8 mouse cellular contexts compared by ENCODE assay signal in genomic region chr8:54780134-54780942, GRCm38 (mm10).
DNase-seq lines count a peak whose midpoint lies in the region; ATAC-seq and TF ChIP-seq lines count a peak whose summit lies in the region.

No protein-coding gene starts in this region.

- peak overlapping the region; percentile 51 for H3K4me3 ChIP-seq in forebrain, embryonic 16.5 days (replicated peaks; ENCODE audit: low read length)
- peak overlapping the region; percentile 36 for H3K4me3 ChIP-seq in hindbrain, embryonic 12.5 days
- H3K4me3 ChIP-seq in lung, embryonic 14.5 days (ENCODE audit: low read depth, low read length): peak overlapping the region; percentile 39

- no peaks in the 10 kb centered on the region for H3K9me3 ChIP-seq in forebrain, embryonic 16.5 days (ENCODE audit: control insufficient read depth, low read length)
- no peaks in the 10 kb centered on the region for H3K9me3 ChIP-seq in hindbrain, embryonic 12.5 days (replicated peaks)
- no peaks in the 10 kb centered on the region for H3K9me3 ChIP-seq in lung, embryonic 14.5 days (ENCODE audit: low read depth, low read length)

- WGBS in forebrain, embryonic 16.5 days: 5% methylated on average over 16 of the region's 16 CpGs
- WGBS in hindbrain, embryonic 12.5 days: 9% methylated on average over 16 of the region's 16 CpGs
- 11% methylated on average over 16 of the region's 16 CpGs for WGBS in lung, embryonic 14.5 days

- H3K4me2 ChIP-seq in forebrain, embryonic 16.5 days (ENCODE audit: low read length): peak overlapping the region; percentile 86
- H3K4me2 ChIP-seq in hindbrain, embryonic 12.5 days (replicated peaks): peak overlapping the region; percentile 75
- H3K4me2 ChIP-seq in lung, embryonic 14.5 days: peak overlapping the region; percentile 77

- no peaks in the 10 kb centered on the region for H3K36me3 ChIP-seq in forebrain, embryonic 16.5 days (ENCODE audit: control insufficient read depth, insufficient read depth)
- H3K36me3 ChIP-seq in hindbrain, embryonic 12.5 days: no peaks in the 10 kb centered on the region
- no peaks in the 10 kb centered on the region for H3K36me3 ChIP-seq in lung, embryonic 14.5 days (ENCODE audit: insufficient read depth)

- H3K27ac ChIP-seq in forebrain, embryonic 16.5 days (ENCODE audit: low read length): peak overlapping the region; percentile 42
- peak overlapping the region; percentile 41; the same call in 1 of the 2 replicates for H3K27ac ChIP-seq in hindbrain, embryonic 12.5 days
- H3K27ac ChIP-seq in lung, embryonic 14.5 days (ENCODE audit: low read depth): no peak overlapping the region

- DNase-seq in B cell, adult 2 months: peak; percentile 12 to 22
- peak; percentile 27 for DNase-seq in cerebellum, adult 11-12 months
- peak; percentile 58 to 87 for DNase-seq in layer of hippocampus, postnatal 14 days (ENCODE audit: low spot score in 2 of 2)
- peak; percentile 77 for DNase-seq in lung, embryonic 14.5 days
- DNase-seq in right cerebral cortex, postnatal 14 days: peak; percentile 66
- no peak for DNase-seq in urinary bladder, postnatal 10 days (ENCODE audit: low spot score)

- no peak for TF ChIP-seq CTCF in lung, embryonic 14.5 days (IDR thresholded peaks at IDR 0.05; ENCODE audit: low read depth)

- H3K27me3 ChIP-seq in forebrain, embryonic 16.5 days (replicated peaks; ENCODE audit: control insufficient read depth, insufficient read depth, low read length): no peaks in the 10 kb centered on the region
- H3K27me3 ChIP-seq in hindbrain, embryonic 12.5 days: no peaks in the 10 kb centered on the region
- H3K27me3 ChIP-seq in lung, embryonic 14.5 days (ENCODE audit: insufficient read depth, low read length): no peaks in the 10 kb centered on the region

- peak; percentile 89 for ATAC-seq in forebrain, embryonic 16.5 days
- peak; percentile 86 for ATAC-seq in hindbrain, embryonic 12.5 days (ENCODE audit: low FRiP score)
- ATAC-seq in lung, embryonic 14.5 days (ENCODE audit: insufficient read depth): peak; percentile 79

- peaks cover 14% of the 10 kb centered on the region for H3K4me1 ChIP-seq in forebrain, embryonic 16.5 days (replicated peaks; ENCODE audit: control insufficient read depth, insufficient read depth, low read length)
- peaks cover 15% of the 10 kb centered on the region for H3K4me1 ChIP-seq in hindbrain, embryonic 12.5 days
- no peaks in the 10 kb centered on the region; the same call in 1 of the 2 replicates for H3K4me1 ChIP-seq in lung, embryonic 14.5 days (ENCODE audit: insufficient read depth)

- peak overlapping the region; percentile 63; the same call in 1 of the 2 replicates for H3K9ac ChIP-seq in forebrain, embryonic 16.5 days (replicated peaks; ENCODE audit: low read depth, low read length)
- peak overlapping the region; percentile 39 for H3K9ac ChIP-seq in hindbrain, embryonic 12.5 days
- peak overlapping the region; percentile 36; the same call in 1 of the 2 replicates for H3K9ac ChIP-seq in lung, embryonic 14.5 days
